Mouse (Mus musculus): Measurements from ENCODE around the gene Snrnp25. TPM values are rescaled to one million over a fixed set of nuclear protein-coding genes. Genes with fewer than 3 reads are reported as not detected.

Gene Snrnp25
- polyA plus RNA-seq, 1 experiment, result 31.5 TPM

DNA sequence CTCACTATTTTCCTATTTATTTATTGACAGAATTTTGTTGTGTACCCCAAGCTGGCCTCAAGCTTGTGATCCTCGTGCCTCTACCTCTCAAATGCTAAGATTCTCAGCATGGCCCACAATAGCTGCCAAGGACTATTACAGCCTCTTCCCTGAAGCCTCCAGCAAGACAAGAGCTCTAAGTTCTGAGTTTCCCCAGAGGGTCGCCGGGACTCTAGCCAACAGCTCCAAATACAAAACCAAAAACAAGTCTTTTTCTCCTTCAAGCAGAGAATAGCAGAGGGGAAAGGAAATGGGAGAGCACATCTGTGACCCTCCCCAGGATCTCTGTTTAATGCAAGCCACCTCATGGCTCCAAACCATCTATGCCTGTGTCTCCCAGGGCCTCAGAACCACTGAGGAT, 38.8 kb downstream of the Snrnp25 start:
- DNase-seq (ENCODE audit: low spot score), result no peak

DNA sequence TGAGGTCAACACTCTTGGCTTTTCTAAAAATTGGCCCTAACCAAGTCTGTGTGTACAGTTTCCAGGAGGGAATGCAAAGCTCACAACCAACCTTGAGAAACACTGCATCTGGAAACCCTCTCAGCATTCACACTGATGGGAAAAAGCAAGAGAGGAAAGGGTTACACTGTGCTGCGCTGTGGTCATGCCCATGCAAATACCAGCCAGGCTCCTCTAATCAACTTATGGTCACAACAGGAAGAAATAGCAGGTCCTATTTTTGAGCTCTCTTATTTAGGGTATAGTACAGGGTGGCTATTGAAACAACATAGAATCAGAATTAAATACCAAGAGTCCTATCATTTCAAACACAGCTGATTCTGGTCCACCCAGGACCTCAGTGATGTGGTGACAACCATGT, 39.4 kb downstream of the Snrnp25 start:
- DNase-seq (ENCODE audit: low spot score), result no peak

DNA sequence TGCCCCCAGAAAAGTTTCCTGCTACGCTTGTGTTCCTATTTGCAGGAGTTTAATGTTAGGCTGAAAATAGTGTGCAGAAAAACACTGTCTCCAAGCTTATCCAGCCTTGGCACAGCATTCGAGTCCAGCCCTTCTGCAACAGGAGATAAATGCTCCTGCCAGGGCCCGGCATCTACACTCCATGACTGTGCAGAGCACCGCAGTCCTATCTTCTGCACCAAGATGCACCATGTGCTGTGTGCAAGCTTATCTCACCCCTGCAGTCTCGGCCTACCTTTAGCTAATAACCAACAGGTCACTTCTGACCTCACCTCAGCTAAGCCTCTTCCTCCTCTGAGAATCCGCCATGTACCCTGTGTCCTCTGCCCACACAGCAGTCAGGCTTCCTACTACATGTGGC, 40.4 kb downstream of the Snrnp25 start:
- DNase-seq (ENCODE audit: low spot score), result no peak

DNA sequence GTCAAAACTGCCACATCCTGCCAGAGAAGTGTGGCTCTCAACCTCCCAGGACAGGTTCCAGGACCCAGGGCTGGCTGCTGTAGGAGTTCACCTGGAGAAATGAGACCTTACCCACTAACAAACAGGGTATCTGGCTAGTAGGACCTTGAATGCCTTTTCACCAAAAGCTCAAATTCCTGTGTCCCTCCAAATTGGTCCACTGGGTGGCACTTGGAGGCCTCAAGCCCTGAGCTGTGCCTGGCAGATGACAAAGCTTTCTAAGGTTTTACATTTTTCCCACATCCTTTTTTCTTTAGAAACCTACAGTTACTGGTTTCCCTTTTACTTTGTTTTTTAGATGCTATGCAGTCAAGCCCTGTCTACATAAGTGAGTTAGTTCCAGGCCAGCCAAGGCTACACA, 41.9 kb downstream of the Snrnp25 start:
- no peak for DNase-seq (ENCODE audit: low spot score)

DNA sequence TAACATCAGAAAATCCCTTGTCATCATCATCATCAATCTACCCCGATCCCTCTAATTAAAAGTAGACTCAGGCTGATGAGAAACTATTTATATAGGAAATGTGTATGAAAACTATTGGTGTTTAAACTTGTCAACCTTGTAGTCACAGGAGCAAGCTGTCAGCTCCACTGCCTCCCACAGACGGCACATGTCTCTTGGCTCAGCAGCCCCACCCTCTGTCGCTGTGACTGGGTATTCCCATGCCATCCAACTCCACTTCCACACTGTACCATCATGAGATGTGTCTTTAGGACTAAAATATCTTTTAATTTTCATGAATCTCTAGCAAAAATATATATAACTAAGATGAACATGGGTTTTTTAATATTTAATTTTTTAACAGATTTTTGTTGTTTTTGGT, 43.1 kb downstream of the Snrnp25 start:
- no peak for DNase-seq (ENCODE audit: low spot score)

DNA sequence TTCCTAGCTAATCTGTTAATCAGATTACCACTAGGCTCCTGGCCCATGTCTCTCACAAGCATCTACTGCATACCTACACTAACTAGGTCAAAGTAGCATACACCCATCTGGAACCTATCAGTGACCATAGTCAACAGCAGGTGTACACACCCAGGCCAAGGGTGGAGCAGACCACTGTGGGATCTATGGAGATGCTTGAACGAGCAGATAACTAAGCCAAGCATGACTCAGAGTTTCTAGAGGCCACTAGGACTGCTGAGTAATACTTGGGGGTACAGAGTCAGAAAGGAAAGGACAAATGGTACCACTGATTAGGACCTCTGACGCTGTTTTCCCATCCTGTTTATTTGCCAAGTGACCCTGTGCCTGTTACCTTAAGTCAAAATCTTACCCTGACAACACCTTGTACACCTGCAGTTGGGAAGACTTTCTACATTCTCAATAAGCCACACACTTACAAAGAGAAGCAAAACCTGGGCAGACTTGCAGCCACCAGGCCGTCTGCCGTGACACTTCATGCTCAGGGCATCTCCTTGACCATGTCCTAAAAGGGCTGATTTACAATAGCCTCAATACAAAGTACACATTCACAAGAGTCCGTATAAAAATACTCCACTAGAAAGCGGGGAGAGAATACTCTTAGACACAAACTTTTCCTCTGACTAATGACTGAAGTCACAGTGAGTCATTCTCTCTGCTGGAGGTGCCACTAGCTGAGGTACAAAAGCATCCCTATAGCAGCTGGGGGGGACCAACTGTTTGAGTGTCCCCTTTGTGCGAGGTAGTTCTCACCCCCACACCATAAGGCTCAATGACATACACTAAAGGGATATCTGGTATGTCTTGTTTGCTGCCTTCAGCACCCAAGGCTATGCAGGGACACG, 45.9 kb downstream of the Snrnp25 start:
- DNase-seq (ENCODE audit: low spot score), result no peak

DNA sequence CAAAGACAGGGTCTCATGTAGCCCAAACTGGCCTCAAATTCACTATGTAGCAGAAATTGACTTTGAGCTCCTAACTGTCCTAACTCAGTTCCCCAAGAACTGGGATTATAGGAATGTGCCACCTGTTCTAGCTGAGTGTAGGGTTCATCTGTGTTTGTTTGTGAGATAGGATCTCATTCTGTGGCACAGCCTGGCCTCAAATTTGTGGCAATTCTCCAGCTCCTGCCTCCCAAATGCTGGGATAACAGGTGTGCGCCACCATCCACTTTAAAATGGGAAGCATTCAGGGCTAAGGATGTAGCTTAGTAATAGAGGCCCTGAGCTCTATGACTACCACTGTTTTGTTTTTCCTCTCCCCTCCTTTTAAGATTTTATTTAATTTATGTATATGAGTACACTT, 47.9 kb downstream of the Snrnp25 start:
- no peak for DNase-seq (ENCODE audit: low spot score)

DNA sequence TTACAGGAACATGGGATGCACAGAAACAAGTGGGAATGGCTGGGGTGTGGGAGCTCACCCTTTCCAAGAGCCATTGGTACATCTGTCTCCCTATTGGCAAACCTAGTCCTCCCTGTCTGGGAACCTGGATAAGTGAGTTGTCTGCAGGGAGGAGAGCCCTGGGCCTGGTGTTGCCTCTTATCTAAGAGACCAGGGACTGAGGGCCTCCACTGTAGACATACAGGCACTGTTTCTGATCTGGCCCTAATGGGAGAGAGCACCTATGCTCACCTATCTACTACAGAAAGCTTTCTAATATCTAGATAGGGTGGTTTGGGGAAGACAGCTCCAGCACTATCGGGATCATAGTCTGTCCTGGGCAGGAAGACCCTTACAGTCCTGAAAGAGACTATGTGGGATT, 50.9 kb downstream of the Snrnp25 start:
- DNase-seq (ENCODE audit: low spot score), result no peak

DNA sequence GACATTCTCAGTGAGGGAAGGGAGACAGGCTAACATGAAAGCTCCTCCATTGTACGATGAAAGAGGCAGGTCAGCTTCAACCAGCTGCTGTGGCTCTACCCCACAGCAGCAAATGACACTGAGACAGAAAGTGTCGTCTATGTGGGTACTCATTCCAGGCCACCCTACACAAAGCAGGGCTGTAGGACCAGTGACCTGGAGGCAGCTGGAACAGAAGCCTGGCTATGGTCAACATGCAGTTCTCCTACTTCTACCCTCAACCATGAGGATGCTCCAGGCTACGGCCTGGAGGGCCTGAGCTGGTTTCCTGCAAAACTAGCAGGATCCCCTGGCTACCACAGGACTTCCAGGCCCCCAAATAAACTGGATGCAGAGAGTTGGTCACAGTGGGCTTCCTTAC, 51.4 kb downstream of the Snrnp25 start:
- DNase-seq (ENCODE audit: low spot score), result no peak

Other genes with a start within 250 kb of the Snrnp25 start
- gene 4930524B15Rik, start 239.8 kb upstream of the Snrnp25 start, polyA plus RNA-seq (2012; rRNA removed), result 0.04 TPM in 1 of 2 replicates, not detected in the other
- 2.7 TPM in 2 replicates for gene Nsg2, start 205.0 kb upstream of the Snrnp25 start, polyA plus RNA-seq (2012; rRNA removed)
- 0.23 and 0.24 TPM in 2 replicates for gene Il9r, start 5.1 kb upstream of the Snrnp25 start, polyA plus RNA-seq (2012; rRNA removed)
- 74.1 and 87.8 TPM in 2 replicates for gene Rhbdf1, start 16.9 kb downstream of the Snrnp25 start, polyA plus RNA-seq (2012; rRNA removed)
- gene Mpg, start 21.1 kb downstream of the Snrnp25 start, polyA plus RNA-seq (2012; rRNA removed), result 12.8 and 14.6 TPM in 2 replicates
- gene Nprl3, start 62.3 kb downstream of the Snrnp25 start, polyA plus RNA-seq (2012; rRNA removed), result 61.1 and 70.4 TPM in 2 replicates
- gene Hba-x, start 71.0 kb downstream of the Snrnp25 start, polyA plus RNA-seq (2012; rRNA removed), result 0.19 TPM in 2 replicates
- gene Hba-a1, start 78.1 kb downstream of the Snrnp25 start, polyA plus RNA-seq (2012; rRNA removed), result 62.4 and 76.0 TPM in 2 replicates
- not detected in 2 replicates for gene Hbq1b, start 81.5 kb downstream of the Snrnp25 start, polyA plus RNA-seq (2012; rRNA removed)
- 173 and 196 TPM in 2 replicates for gene Hba-a2, start 91.1 kb downstream of the Snrnp25 start, polyA plus RNA-seq (2012; rRNA removed)
- gene Hbq1a, start 94.7 kb downstream of the Snrnp25 start, polyA plus RNA-seq (2012; rRNA removed), result not detected in 2 replicates
- 10.0 and 15.0 TPM in 2 replicates for gene Sh3pxd2b, start 142.4 kb downstream of the Snrnp25 start, polyA plus RNA-seq (2012; rRNA removed)
- 18.7 and 21.2 TPM in 2 replicates for gene Ubtd2, start 250.0 kb downstream of the Snrnp25 start, polyA plus RNA-seq (2012; rRNA removed)